Mouse (Mus musculus) hindbrain, embryonic 11.5 days (tissue): ENCODE measurements around the gene Mlx. TPM values are rescaled to one million over a fixed set of nuclear protein-coding genes. Genes with fewer than 3 reads are reported as not detected.
A peak's percentile ranks its signal among the peaks of the same experiment; 100 is the strongest.

Source experiments
- ATAC-seq: fragments of 200-750 bp; cut with Nextera tagmentation; 2 replicates; pipeline ENCODE4 v1.8.0; 2017; ENCODE audit warnings: mild to moderate bottlenecking, moderate TSS enrichment, moderate library complexity; ENCODE audit not compliant: low FRiP score
- DNase-seq: peaks from one replicate; pipeline ENCODE4 v3.0.0-alpha.2; 2015; ENCODE audit warnings: low spot score
- H3K27ac ChIP-seq: fragments of 300-500 bp; sonication (generic); 2 replicates; pipeline ENCODE4 v1.5.1; 2014; ENCODE audit warnings: mild to moderate bottlenecking, low read depth, low read length
- H3K27me3 ChIP-seq: fragments of 300-500 bp; sonication (generic); 2 replicates; pipeline ENCODE4 v1.6.1; 2014; ENCODE audit warnings: mild to moderate bottlenecking, low read length, moderate library complexity, mixed read lengths; ENCODE audit not compliant: control insufficient read depth, insufficient read depth
- H3K36me3 ChIP-seq: fragments of 300-500 bp; sonication (generic); 2 replicates; pipeline ENCODE4 v1.6.1; 2014; ENCODE audit warnings: mild to moderate bottlenecking, low read length, moderate library complexity, mixed read lengths; ENCODE audit not compliant: control insufficient read depth, insufficient read depth
- H3K4me1 ChIP-seq: fragments of 300-500 bp; sonication (generic); replicated peaks from 2 replicates; pipeline ENCODE4 v1.6.1; 2014; ENCODE audit warnings: low read length, mixed read lengths; ENCODE audit not compliant: control insufficient read depth, insufficient read depth
- H3K4me2 ChIP-seq: fragments of 300-500 bp; sonication (generic); replicated peaks from 2 replicates; pipeline ENCODE4 v1.6.1; 2014; ENCODE audit warnings: mild to moderate bottlenecking, low read depth, low read length
- H3K4me3 ChIP-seq: fragments of 300-500 bp; sonication (generic); 2 replicates; pipeline ENCODE4 v1.5.1; 2014; ENCODE audit warnings: low read depth, low read length
- H3K9ac ChIP-seq: fragments of 300-500 bp; sonication (generic); 2 replicates; pipeline ENCODE4 v1.6.1; 2014; ENCODE audit warnings: low read depth, low read length
- H3K9me3 ChIP-seq: fragments of 300-500 bp; sonication (generic); 2 replicates; pipeline ENCODE4 v1.6.1; 2016; ENCODE audit warnings: low read length; ENCODE audit not compliant: control insufficient read depth
- WGBS: fragments of 180-500 bp; shearing (Covaris S2); extraction: QIAGEN DNeasy Blood & Tissue Kit; methylation state at CpG from one replicate; pipeline ENCODE4 v1.1.7; 2014; 5-methylcytosine and 5-hydroxymethylcytosine counted together
- polyA plus RNA-seq: library from polyadenylated mRNA; unstranded; fragments of >200 nt; fragmentation: Nextera tagmentation; extraction: Ambion mirVana; gene quantifications from 2 replicates; pipeline ENCODE4 v1.2.1, GENCODE M21; 2014

The Mlx gene
- polyA plus RNA-seq, 1 experiment from 2014 or later = 57.1 TPM

- Histone ChIP-seq H3K9me3 (no peaks in the 10 kb centered on the region), H3K9ac (peak within 1 kb of the TSS; percentile 57), H3K4me3 (peak within 1 kb of the TSS; percentile 74), H3K27me3 (no peaks in the 10 kb centered on the region), H3K4me1 (no peaks in the 10 kb centered on the region), H3K36me3 (peaks cover 4% of the 10 kb centered on the region; the same call in 1 of the 2 replicates), H3K27ac (peak within 1 kb of the TSS; percentile 83), H3K4me2 (peak within 1 kb of the TSS; percentile 64)
- DNase-seq (peak; percentile 97), ATAC-seq (peak; percentile 95)
- under 1% methylated on average over 43 of the region's 43 CpGs for WGBS
These were observed 8.4 kb downstream of the Mlx start, which contains the start of gene Psmc3ip for GRCm38 (mm10) chr11:101095314-101096024. Gene Psmc3ip, minus strand, starts transcription at chr11:101095436.

GRCm38 (mm10) chr11:101098231-101098630 is 11.2 kb downstream of the Mlx start:
- Histone ChIP-seq H3K36me3 (no peaks in the 10 kb centered on the region), H3K9ac (no peak overlapping the region), H3K4me2 (no peak overlapping the region), H3K4me3 (no peak overlapping the region), H3K27ac (no peak overlapping the region), H3K9me3 (no peaks in the 10 kb centered on the region), H3K4me1 (no peaks in the 10 kb centered on the region), H3K27me3 (no peaks in the 10 kb centered on the region)
- no peak for DNase-seq
- ATAC-seq = no peak
- WGBS = 96% methylated on average over 8 of the region's 8 CpGs

- no peak for ATAC-seq
- no peak for DNase-seq
- 94% methylated on average over 5 of the region's 5 CpGs for WGBS
These were observed 15.9 kb downstream of the Mlx start for GRCm38 (mm10) chr11:101103011-101103410.

GRCm38 (mm10) chr11:101109351-101109750 is 22.3 kb downstream of the Mlx start:
- no peak overlapping the region for H3K4me2 ChIP-seq

More at GRCm38 (mm10) chr11:101103011-101103410, 15.9 kb downstream of the Mlx start:
- no peak overlapping the region for H3K9ac ChIP-seq
- no peak overlapping the region for H3K4me3 ChIP-seq
- no peaks in the 10 kb centered on the region for H3K9me3 ChIP-seq
- no peaks in the 10 kb centered on the region for H3K4me1 ChIP-seq
- no peak overlapping the region for H3K4me2 ChIP-seq
- no peaks in the 10 kb centered on the region for H3K36me3 ChIP-seq
- H3K27ac ChIP-seq = no peak overlapping the region
- H3K27me3 ChIP-seq = no peaks in the 10 kb centered on the region

GRCm38 (mm10) chr11:101110708-101111107 is 23.6 kb downstream of the Mlx start:
- H3K4me1 ChIP-seq = no peaks in the 10 kb centered on the region; the same call in 1 of the 2 replicates
- no peaks in the 10 kb centered on the region for H3K27me3 ChIP-seq
- no peaks in the 10 kb centered on the region for H3K36me3 ChIP-seq
- WGBS = 69% methylated on average over 5 of the region's 5 CpGs
- ATAC-seq (no peak), DNase-seq (no peak)
- no peak overlapping the region for H3K4me2 ChIP-seq
- H3K9ac ChIP-seq = 0 out of 2 replicates have a peak overlapping the region, but pooled peaks have one; percentile 15
- no peak overlapping the region for H3K27ac ChIP-seq
- no peaks in the 10 kb centered on the region for H3K9me3 ChIP-seq
- H3K4me3 ChIP-seq = no peak overlapping the region

More at GRCm38 (mm10) chr11:101109351-101109750, 22.3 kb downstream of the Mlx start:
- H3K4me3 ChIP-seq = no peak overlapping the region
- ATAC-seq (no peak), DNase-seq (no peak)
- H3K4me1 ChIP-seq = no peaks in the 10 kb centered on the region
- no peak overlapping the region for H3K27ac ChIP-seq
- H3K9ac ChIP-seq = no peak overlapping the region
- WGBS = 83% methylated on average over 4 of the region's 4 CpGs
- no peaks in the 10 kb centered on the region for H3K9me3 ChIP-seq
- H3K27me3 ChIP-seq = no peaks in the 10 kb centered on the region
- H3K36me3 ChIP-seq = no peaks in the 10 kb centered on the region

- WGBS = 92% methylated on average over 4 of the region's 4 CpGs
- ATAC-seq = no peak
- H3K4me1 ChIP-seq = no peaks in the 10 kb centered on the region; the same call in 1 of the 2 replicates
These were observed 24.1 kb downstream of the Mlx start for GRCm38 (mm10) chr11:101111178-101111577.

GRCm38 (mm10) chr11:101112186-101112585 is 25.1 kb downstream of the Mlx start:
- Histone ChIP-seq H3K27ac (no peak overlapping the region), H3K4me1 (no peaks in the 10 kb centered on the region; the same call in 1 of the 2 replicates), H3K9me3 (no peaks in the 10 kb centered on the region), H3K4me3 (no peak overlapping the region), H3K27me3 (no peaks in the 10 kb centered on the region), H3K4me2 (no peak overlapping the region), H3K9ac (no peak overlapping the region), H3K36me3 (no peaks in the 10 kb centered on the region)
- no peak for ATAC-seq
- DNase-seq = no peak
- WGBS = 92% methylated on average over 3 of the region's 3 CpGs

More at GRCm38 (mm10) chr11:101111178-101111577, 24.1 kb downstream of the Mlx start:
- H3K9ac ChIP-seq = no peak overlapping the region
- H3K9me3 ChIP-seq = no peaks in the 10 kb centered on the region
- H3K27ac ChIP-seq = no peak overlapping the region
- no peaks in the 10 kb centered on the region for H3K36me3 ChIP-seq
- no peak overlapping the region for H3K4me2 ChIP-seq
- H3K4me3 ChIP-seq = no peak overlapping the region
- H3K27me3 ChIP-seq = no peaks in the 10 kb centered on the region
- DNase-seq = no peak

GRCm38 (mm10) chr11:101115564-101115963 is 28.5 kb downstream of the Mlx start:
- Histone ChIP-seq H3K27me3 (no peaks in the 10 kb centered on the region), H3K36me3 (no peaks in the 10 kb centered on the region), H3K27ac (peak overlapping the region; percentile 47; the same call in 1 of the 2 replicates), H3K4me2 (no peak overlapping the region), H3K9me3 (no peaks in the 10 kb centered on the region), H3K4me3 (no peak overlapping the region), H3K9ac (no peak overlapping the region), H3K4me1 (peaks cover 3% of the 10 kb centered on the region; the same call in 1 of the 2 replicates)
- DNase-seq (no peak), ATAC-seq (no peak)
- 53% methylated on average over 2 of the region's 2 CpGs for WGBS

DNA sequence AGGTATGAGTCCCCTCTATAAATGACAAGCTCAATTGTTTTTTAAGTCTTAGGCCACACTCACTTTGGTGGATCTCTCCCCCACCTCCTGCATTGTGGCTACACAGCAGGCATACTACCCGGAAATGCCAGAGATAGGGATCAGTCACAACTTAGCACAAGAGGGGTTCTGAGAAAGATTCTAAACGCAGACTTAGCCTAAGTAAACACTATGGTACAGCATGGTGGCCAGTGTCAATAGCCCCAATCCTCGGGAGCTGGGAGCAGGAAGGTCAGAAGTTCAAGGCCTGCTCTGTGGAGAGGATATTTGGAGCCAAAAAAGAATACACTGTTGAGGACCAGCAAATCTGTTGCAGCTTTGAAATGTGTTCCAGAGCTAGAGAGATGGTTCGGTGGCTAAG is 31.0 kb downstream of the Mlx start:
- 48% methylated on average over 4 of the region's 4 CpGs for WGBS
- Histone ChIP-seq H3K4me2 (peak overlapping the region; percentile 92), H3K4me3 (0 out of 2 replicates have a peak overlapping the region, but pooled peaks have one; percentile 81), H3K27me3 (no peaks in the 10 kb centered on the region), H3K9ac (no peak overlapping the region), H3K27ac (no peak overlapping the region), H3K36me3 (peaks cover 2% of the 10 kb centered on the region; the same call in 1 of the 2 replicates), H3K4me1 (peaks cover 6% of the 10 kb centered on the region; the same call in 1 of the 2 replicates), H3K9me3 (no peaks in the 10 kb centered on the region)
- DNase-seq = no peak
- no peak for ATAC-seq
